Mouse (Mus musculus) embryonic facial prominence, embryonic 15.5 days (tissue): Measurements from ENCODE around the gene Fstl5. TPM values are rescaled to one million over a fixed set of nuclear protein-coding genes. Genes with fewer than 3 reads are reported as not detected.
"Not testable (repeated sequence)": the region's sequence is repeated elsewhere in the genome, so short reads cannot be mapped to it uniquely, and the experiment has no call there.

Experiments used
- ATAC-seq: fragments of 200-750 bp; cut with Nextera tagmentation; 2 replicates; pipeline ENCODE4 v1.8.0; 2017; ENCODE audit warnings: low read depth, moderate TSS enrichment; ENCODE audit not compliant: insufficient number of reproducible peaks, low FRiP score, low TSS enrichment
- H3K27ac ChIP-seq: fragments of 300-500 bp; sonication (generic); replicated peaks from 2 replicates; pipeline ENCODE4 v1.5.1; 2015; ENCODE audit warnings: mild to moderate bottlenecking, inconsistent platforms
- H3K27me3 ChIP-seq: fragments of 300-500 bp; sonication (generic); 2 replicates; pipeline ENCODE4 v1.6.1; 2015; ENCODE audit warnings: inconsistent platforms
- H3K36me3 ChIP-seq: fragments of 300-500 bp; sonication (generic); 2 replicates; pipeline ENCODE4 v1.6.1; 2015; ENCODE audit warnings: mild to moderate bottlenecking, inconsistent platforms
- H3K4me1 ChIP-seq: fragments of 300-500 bp; sonication (generic); 2 replicates; pipeline ENCODE4 v1.6.1; 2015; ENCODE audit warnings: inconsistent platforms
- H3K4me2 ChIP-seq: fragments of 300-500 bp; sonication (generic); replicated peaks from 2 replicates; pipeline ENCODE4 v1.6.1; 2015; ENCODE audit warnings: mild to moderate bottlenecking, inconsistent platforms
- H3K4me3 ChIP-seq: fragments of 300-500 bp; sonication (generic); replicated peaks from 2 replicates; pipeline ENCODE4 v1.5.1; 2015; ENCODE audit warnings: mild to moderate bottlenecking, inconsistent platforms
- H3K9ac ChIP-seq: fragments of 300-500 bp; sonication (generic); 2 replicates; pipeline ENCODE4 v1.6.1; 2015; ENCODE audit warnings: inconsistent platforms
- H3K9me3 ChIP-seq: fragments of 300-500 bp; sonication (generic); replicated peaks from 2 replicates; pipeline ENCODE4 v1.6.1; 2016; ENCODE audit warnings: inconsistent platforms
- WGBS: fragments of 180-500 bp; shearing (Covaris S2); methylation state at CpG from one replicate; pipeline ENCODE4 v1.1.7; 2015; 5-methylcytosine and 5-hydroxymethylcytosine counted together
- polyA plus RNA-seq: library from polyadenylated mRNA; unstranded; fragments of >200 nt; fragmentation: Nextera tagmentation; extraction: Ambion mirVana; gene quantifications from 2 replicates; pipeline ENCODE4 v1.2.1, GENCODE M21; 2015

Fstl5 gene
- polyA plus RNA-seq, 1 experiment from 2014 or later = 19.5 TPM

DNA sequence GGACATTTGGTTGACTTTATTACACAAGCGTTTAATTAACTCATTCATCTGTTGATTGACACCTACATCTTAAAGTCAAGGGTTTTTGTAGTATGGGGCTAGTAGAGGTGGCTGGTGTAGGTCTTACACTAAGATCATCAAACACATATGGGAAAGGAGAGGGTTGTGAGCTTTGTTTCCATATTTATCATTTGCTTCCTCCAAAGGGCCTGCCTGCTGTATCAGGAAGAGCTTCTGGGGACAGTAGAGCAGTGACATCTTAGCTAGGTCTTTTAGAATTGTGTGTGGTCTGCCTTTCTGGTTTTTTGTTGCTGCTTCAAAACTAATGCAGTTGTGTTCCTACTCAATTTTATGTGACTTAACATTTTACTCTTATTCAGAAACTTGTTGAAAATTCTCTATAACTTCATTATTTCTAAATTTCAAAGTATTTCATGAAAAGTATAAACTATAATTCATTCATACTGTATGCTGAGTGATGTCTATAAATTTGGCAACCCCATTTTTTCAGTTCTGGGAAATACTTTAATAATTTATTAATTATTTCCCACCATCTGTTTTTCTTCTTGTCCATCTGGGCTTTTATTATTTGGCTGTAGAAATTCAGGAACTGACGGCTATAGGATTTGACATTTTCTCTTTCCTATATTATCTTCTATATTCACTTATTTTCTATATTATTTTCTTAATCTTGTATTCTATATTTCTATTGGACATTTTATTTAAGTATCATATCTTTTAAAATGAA, 227.1 kb downstream of the Fstl5 start:
- Histone ChIP-seq H3K9ac (no peak overlapping the region), H3K4me1 (no peaks in the 10 kb centered on the region), H3K27me3 (no peaks in the 10 kb centered on the region), H3K9me3 (no peaks in the 10 kb centered on the region), H3K4me3 (no peak overlapping the region), H3K36me3 (no peaks in the 10 kb centered on the region), H3K27ac (no peak overlapping the region), H3K4me2 (no peak overlapping the region)
- 80% methylated on average over 2 of the region's 2 CpGs for WGBS
- ATAC-seq = no peak

DNA sequence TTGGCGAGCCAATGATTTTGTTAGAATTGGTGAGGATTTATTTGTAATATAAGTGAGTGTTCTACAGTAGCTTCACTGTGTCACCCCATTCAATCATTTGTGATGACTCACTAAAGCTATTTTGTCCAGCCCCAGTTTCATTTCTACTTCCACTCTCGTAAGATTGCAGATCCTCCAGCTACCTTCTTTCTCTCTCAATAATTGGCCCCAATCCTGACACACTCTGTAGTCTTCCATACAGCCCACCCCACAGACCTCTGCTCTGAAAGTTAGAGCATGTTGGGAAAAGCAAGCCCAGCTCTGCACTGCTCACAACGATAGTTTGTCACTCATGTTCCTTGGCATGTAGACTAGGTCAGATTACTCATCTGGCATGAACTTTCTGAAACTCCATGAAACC, 242.9 kb downstream of the Fstl5 start:
- WGBS = 82% methylated on average over 3 of the region's 3 CpGs
- Histone ChIP-seq H3K4me2 (no peak overlapping the region), H3K4me3 (no peak overlapping the region), H3K36me3 (no peaks in the 10 kb centered on the region), H3K4me1 (no peaks in the 10 kb centered on the region), H3K27me3 (no peaks in the 10 kb centered on the region), H3K9me3 (no peaks in the 10 kb centered on the region), H3K27ac (no peak overlapping the region), H3K9ac (no peak overlapping the region)
- ATAC-seq = no peak

DNA sequence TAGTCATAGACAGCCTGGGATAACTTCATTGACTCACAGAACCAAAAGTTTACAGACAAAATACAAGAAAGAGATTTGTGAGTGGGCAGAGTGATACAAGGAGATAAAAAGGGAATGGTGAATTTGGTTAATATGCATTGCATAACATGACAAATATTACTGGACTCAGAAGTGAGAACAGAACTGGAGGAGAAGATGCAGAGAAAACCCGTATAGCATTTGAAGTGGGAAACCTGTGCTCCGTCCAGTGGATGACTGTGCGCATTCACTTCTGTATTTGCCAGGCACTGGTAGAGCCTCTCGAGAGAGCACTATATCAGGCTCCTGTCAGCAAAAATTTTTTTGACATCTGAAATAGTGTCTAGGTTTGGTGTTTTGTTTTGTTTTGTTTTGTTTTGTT, 245.5 kb downstream of the Fstl5 start:
- H3K9me3 ChIP-seq = no peaks in the 10 kb centered on the region
- 82% methylated on average over 4 of the region's 4 CpGs for WGBS
- no peak overlapping the region for H3K9ac ChIP-seq
- ATAC-seq = no peak
- H3K4me2 ChIP-seq = no peak overlapping the region
- H3K4me3 ChIP-seq = no peak overlapping the region
- no peaks in the 10 kb centered on the region for H3K27me3 ChIP-seq
- no peaks in the 10 kb centered on the region for H3K4me1 ChIP-seq
- no peak overlapping the region for H3K27ac ChIP-seq
- H3K36me3 ChIP-seq = no peaks in the 10 kb centered on the region

DNA sequence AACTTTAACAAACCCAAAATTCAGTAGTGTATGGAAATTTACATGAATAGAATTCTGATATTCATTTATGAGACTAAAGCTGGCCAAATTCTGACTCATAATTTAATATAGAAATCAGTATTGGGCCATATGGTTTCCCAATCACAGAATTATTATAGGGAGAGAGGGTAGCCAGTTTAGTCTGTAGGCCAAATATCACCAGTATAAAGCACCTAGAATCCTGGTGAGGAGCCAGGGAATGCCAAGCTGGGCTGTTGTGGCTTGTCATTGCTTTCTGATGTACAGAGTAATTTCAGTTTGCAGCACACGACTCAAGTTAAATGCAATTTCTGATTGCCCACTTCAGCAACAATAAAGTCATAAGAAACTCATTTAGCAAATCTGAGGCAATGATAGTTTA, 248.4 kb downstream of the Fstl5 start:
- no peak overlapping the region for H3K9ac ChIP-seq
- H3K4me3 ChIP-seq = no peak overlapping the region
- no peak for ATAC-seq
- 69% methylated on average over 1 of the region's 1 CpGs for WGBS
- no peak overlapping the region for H3K27ac ChIP-seq
- H3K27me3 ChIP-seq = no peaks in the 10 kb centered on the region
- no peak overlapping the region for H3K4me2 ChIP-seq
- H3K36me3 ChIP-seq = no peaks in the 10 kb centered on the region
- H3K9me3 ChIP-seq = no peaks in the 10 kb centered on the region
- H3K4me1 ChIP-seq = no peaks in the 10 kb centered on the region

DNA sequence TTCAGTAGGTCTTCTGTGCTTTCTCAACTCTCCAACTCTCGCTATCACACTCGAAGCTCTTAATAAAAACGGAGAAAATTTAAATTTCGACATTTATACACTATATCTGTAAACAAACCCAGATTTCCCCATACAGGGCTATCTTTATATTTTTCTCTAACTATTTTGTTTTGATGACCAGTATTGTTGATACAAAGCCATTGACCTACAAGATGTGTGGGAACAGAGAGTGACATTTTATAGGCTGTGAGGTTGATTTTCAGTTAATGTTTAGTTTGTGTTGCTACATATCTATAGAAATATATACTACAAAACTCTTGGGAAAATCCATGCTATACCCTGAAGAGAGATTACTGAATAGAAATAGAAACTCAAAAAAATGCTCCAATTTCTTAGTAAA, 262.9 kb downstream of the Fstl5 start:
- no peaks in the 10 kb centered on the region for H3K36me3 ChIP-seq
- WGBS = 83% methylated on average over 4 of the region's 4 CpGs
- no peak for ATAC-seq

DNA sequence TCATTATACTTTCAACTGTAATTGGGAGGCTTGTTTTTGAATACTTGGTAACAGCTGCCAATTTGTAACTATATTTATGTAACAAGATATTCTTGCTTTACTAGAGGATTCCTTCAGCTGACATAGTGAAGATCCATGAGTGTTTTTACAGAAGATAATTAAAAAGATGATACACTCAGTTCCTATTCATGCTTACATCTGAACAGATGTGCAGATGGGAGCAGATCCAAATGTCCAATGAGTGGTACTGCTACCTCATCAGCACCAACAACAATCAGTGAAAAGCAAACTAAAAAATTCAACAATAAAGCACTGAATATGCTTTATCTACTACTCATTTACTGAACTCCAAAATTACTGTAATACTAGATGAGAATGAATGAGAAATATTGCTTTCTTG, 292.9 kb downstream of the Fstl5 start:
- Histone ChIP-seq H3K9ac (no peak overlapping the region), H3K4me3 (no peak overlapping the region), H3K9me3 (no peaks in the 10 kb centered on the region), H3K36me3 (no peaks in the 10 kb centered on the region), H3K27me3 (no peaks in the 10 kb centered on the region), H3K4me1 (no peaks in the 10 kb centered on the region), H3K27ac (no peak overlapping the region), H3K4me2 (no peak overlapping the region)
- ATAC-seq = no peak

More for the DNA sequence above, 262.9 kb downstream of the Fstl5 start:
- Histone ChIP-seq H3K4me2 (no peak overlapping the region), H3K4me1 (no peaks in the 10 kb centered on the region), H3K9me3 (no peaks in the 10 kb centered on the region), H3K4me3 (no peak overlapping the region), H3K9ac (no peak overlapping the region), H3K27ac (no peak overlapping the region), H3K27me3 (no peaks in the 10 kb centered on the region)

DNA sequence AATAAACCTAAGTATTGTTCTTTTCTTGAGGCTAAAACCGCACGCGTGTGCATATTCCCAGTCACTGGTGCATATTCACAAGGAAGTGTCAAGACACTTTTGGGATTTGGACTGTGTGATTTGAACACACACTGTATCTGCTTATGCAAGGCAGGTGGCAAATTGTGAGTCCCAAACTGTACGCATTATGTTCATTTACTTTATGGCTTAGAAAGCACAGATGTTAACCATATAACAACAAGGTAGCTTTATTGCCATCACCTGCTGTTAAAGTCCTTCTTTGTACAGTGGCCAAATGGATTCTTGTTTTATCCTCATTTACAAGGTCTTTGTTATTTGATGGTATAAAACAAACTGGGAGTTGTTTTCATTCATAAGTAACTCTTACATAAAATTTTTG, 295.8 kb downstream of the Fstl5 start:
- Histone ChIP-seq H3K4me1 (no peaks in the 10 kb centered on the region), H3K27me3 (no peaks in the 10 kb centered on the region), H3K9ac (no peak overlapping the region), H3K9me3 (no peaks in the 10 kb centered on the region), H3K4me2 (no peak overlapping the region), H3K27ac (no peak overlapping the region), H3K4me3 (no peak overlapping the region), H3K36me3 (no peaks in the 10 kb centered on the region)
- no peak for ATAC-seq
- 94% methylated on average over 4 of the region's 4 CpGs for WGBS

GRCm38 (mm10) chr3:76428775-76429372, 354.8 kb downstream of the Fstl5 start:
- H3K27me3 ChIP-seq = no peaks in the 10 kb centered on the region
- H3K36me3 ChIP-seq = no peaks in the 10 kb centered on the region
- WGBS = 79% methylated on average over 6 of the region's 6 CpGs
- H3K4me1 ChIP-seq = no peaks in the 10 kb centered on the region
- no peak overlapping the region for H3K9ac ChIP-seq
- H3K4me3 ChIP-seq = no peak overlapping the region
- H3K4me2 ChIP-seq = no peak overlapping the region
- H3K9me3 ChIP-seq = no peaks in the 10 kb centered on the region
- ATAC-seq = no peak
- H3K27ac ChIP-seq = no peak overlapping the region

GRCm38 (mm10) chr3:76467229-76467874, 393.3 kb downstream of the Fstl5 start:
- no peak for ATAC-seq
- H3K4me2 ChIP-seq = no peak overlapping the region
- no peaks in the 10 kb centered on the region for H3K36me3 ChIP-seq

DNA sequence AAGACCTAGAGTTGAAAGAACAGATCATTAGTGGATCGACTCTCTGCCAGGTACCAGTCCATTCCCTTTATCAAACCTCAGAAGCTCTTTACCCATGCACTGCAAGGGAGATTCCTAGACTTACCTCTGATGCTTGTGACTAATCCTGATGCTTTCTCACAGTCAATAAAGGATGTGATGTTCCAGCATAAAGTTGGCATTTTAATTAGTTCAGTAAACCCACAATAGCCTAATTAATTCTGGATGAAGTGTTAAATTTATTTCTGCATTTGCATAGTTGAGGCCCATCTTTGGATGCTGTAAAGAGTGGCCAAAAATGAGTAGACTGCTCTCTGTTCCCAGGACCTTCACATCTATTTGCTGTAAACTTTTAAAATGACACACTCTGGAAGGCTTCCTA, 394.1 kb downstream of the Fstl5 start:
- 75% methylated on average over 1 of the region's 1 CpGs for WGBS
- Histone ChIP-seq H3K4me1 (no peaks in the 10 kb centered on the region), H3K27ac (no peak overlapping the region), H3K4me2 (no peak overlapping the region), H3K36me3 (no peaks in the 10 kb centered on the region), H3K27me3 (no peaks in the 10 kb centered on the region), H3K9ac (no peak overlapping the region), H3K4me3 (no peak overlapping the region), H3K9me3 (no peaks in the 10 kb centered on the region)
- ATAC-seq = no peak

More at GRCm38 (mm10) chr3:76467229-76467874, 393.3 kb downstream of the Fstl5 start:
- no peaks in the 10 kb centered on the region for H3K4me1 ChIP-seq
- no peak overlapping the region for H3K9ac ChIP-seq
- H3K4me3 ChIP-seq = no peak overlapping the region
- no peaks in the 10 kb centered on the region for H3K9me3 ChIP-seq
- no peaks in the 10 kb centered on the region for H3K27me3 ChIP-seq
- no peak overlapping the region for H3K27ac ChIP-seq

GRCm38 (mm10) chr3:76507891-76508290, 433.8 kb downstream of the Fstl5 start:
- H3K36me3 ChIP-seq, H3K27ac ChIP-seq, H3K4me3 ChIP-seq, H3K4me2 ChIP-seq, H3K27me3 ChIP-seq, H3K9me3 ChIP-seq, ATAC-seq, H3K9ac ChIP-seq, H3K4me1 ChIP-seq: not testable (repeated sequence)
- WGBS = 84% methylated on average over 3 of the region's 3 CpGs
